Mouse (Mus musculus): ENCODE results near the gene Tm7sf2. TPM values are rescaled to one million over a fixed set of nuclear protein-coding genes. Genes with fewer than 3 reads are reported as not detected.

Tm7sf2 gene
- 1 to 10 TPM; 5.0 to 5.9 TPM for total RNA-seq (2021)

DNA sequence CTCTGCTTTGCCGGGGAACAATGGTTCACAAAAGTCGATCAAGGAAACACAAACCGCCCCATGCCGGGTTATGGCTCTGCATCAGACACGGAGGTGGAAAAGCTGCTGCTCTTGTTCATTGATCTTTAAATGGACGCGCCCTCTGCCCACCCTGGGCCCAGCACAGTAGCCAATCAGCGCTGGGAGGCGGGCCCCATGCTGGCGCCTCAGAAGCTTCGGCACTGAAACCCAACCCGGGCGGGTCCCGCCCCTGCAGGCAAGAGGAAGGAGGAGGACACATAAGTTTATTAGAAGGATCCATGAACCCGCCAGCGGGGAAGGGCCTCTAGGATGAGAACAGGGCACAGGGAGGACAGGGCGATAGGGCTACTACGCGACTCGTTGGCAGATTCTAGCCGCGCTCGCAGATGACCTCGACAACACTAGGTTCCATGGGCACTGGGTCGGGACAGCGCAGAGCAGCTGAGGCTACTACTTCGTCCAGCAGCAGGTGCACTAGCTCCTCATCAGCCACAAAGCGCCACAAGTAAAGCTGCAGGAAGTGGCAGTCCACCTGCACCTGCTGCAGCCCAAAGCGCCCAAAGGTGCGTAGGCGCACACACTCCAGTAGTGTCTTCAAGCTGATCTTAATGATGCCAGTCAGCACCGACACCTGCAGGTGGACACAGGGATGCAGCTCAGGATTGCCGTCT, at the start of gene Tm7sf2:
TSS of gene Tm7sf2 (minus strand) at position 650 of the 692 bp plus-strand sequence.
- peak; percentile 91 for DNase-seq

DNA sequence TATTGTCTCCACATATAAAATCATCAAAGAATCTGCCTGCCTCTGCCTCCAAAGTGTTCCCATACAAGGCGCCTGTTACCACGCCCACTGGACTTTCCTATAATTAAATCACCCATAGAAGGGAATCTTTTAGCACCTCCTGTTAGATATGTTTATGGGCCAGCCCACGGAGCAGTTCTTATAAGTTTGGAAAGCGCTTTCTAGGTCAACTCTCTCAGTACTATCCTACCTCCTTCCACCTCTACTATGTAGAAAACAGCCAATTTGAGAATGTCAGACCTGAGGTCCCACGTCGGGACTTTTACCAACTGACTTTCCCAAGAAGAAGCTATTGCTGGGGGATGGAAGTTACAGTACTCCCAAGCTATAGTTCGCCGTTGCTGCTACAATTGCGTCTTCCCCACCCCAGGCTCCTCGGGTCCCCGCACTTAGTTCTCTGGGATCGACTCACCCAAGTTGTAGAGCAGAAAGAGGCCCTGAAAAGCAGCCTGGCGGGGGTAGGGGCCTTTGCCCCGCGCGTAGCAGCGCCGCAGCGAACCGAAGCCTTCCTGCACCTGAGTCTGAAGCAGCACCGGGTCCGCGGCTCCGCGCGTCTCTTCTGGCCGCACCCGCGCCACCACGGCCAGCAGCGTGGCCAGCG, 49.3 kb upstream of the Tm7sf2 start:
- DNase-seq = no peak

GRCm38 (mm10) chr19:6116113-6116850, 48.1 kb upstream of the Tm7sf2 start:
- peak; percentile 55 for DNase-seq

- DNase-seq = no peak
Observed at GRCm38 (mm10) chr19:6113116-6113515, 44.9 kb upstream of the Tm7sf2 start.

DNA sequence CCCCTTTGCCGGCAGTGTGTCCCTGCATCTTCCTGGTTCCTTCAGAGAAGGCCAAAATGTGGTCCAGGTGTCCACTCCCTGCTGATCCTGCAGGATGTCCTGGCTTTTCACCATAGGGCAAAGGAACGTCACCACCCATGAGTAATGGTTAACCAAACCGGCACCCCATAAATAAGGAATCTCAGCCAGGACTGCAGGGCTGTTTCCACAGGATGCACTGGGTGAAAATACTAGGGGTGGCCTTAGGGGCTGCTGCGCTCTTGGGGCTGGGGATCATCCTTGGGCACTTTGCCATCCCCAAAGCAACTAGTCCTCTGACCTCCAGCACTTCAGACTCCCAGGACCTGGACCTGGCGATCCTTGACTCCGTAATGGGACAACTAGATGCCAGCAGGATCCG, 37.4 kb upstream of the Tm7sf2 start, which contains the start of gene Naaladl1:
TSS of gene Naaladl1 (plus strand) at position 197 of the 400 bp plus-strand sequence.
- DNase-seq = no peak

- DNase-seq = no peak
Observed at GRCm38 (mm10) chr19:6104476-6104875, 36.3 kb upstream of the Tm7sf2 start.

GRCm38 (mm10) chr19:6102169-6102853, 34.1 kb upstream of the Tm7sf2 start:
- DNase-seq = no peak

DNA sequence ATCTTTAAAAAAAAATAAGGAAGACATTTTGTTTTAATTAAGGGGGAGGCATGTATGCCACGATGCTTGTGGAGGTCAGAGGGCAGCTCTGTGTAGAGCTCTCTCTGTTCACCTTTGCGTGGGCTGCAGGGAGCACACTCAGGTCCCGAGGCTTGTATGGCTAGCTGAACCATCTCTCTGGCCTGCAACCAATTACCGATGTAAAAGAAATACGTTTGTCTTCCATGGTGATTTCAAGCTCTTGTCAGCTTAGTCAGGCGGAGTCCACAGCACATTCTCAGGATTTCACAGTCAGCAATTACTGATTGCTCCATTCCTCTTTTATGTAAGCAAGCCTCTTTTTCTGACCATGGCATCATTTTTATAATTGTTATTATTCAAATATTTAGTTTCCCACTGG, 33.0 kb upstream of the Tm7sf2 start:
- DNase-seq = no peak

- no peak for DNase-seq
Observed at GRCm38 (mm10) chr19:6097847-6098246, 29.7 kb upstream of the Tm7sf2 start.

DNA sequence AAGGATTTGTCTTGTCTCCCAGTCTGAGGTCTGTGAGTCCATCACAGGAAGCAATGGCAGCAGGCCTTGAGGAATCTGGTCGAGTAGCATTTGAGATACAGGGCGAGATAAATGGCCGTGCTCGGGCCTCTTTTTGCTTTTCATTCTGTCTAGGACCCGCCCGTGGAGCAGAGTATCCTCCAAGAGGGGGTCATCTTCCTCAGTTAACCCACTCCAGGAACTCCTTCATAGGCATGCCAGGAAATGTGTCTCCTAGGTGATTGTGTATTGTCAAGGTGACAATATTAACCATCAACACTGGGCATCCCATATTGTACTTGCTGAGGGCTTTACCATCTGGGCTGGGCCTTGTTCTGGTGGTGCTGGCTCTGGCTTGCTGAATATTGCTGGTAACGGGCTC, 25.9 kb upstream of the Tm7sf2 start, which contains the start of gene AC131692.1:
TSS of gene AC131692.1 (plus strand) at position 301 of the 400 bp plus-strand sequence.
- DNase-seq = no peak

DNA sequence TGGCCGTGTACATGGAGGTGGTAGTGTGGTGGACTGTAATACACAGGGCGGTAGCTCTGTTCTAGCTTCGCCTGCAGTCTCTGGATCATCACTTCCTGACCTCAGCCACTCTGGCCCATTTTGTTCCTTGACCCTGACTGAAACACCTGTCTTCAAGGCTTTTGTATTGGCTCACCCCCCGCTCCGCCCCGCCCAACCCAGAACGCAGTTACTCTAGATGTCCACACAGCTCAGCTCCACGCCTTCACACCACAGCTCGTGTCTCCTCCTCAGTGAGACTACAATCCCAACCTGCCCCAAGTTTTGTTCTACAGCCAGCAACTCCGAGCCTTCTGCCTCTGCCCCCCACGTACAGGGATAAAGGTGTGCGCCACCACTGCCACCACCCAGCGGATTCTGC, 20.7 kb upstream of the Tm7sf2 start:
- DNase-seq = no peak

DNA sequence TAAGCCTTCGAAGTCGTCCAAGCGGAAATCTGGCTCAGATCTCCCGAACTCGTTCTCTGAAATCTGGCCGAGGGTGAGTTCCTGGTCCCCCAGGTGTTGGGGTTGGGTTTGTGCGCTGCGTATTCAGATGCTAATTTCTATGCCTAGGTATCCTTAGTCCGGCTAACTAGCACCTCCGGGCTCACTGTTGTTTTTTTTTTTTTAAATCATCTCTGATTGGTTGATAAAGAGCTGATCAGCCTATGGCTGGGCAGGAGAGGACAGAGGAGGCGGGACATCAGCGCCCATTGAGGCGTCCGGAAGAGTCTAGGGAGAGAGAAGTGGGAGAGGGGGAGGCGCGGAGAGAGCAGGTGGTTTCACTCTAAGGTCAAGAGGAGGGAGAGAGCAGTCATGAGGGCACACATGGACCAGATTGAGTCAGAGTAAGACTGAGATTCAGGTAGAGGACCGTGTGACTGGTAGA, 17.3 kb upstream of the Tm7sf2 start:
- DNase-seq = peak; percentile 58

DNA sequence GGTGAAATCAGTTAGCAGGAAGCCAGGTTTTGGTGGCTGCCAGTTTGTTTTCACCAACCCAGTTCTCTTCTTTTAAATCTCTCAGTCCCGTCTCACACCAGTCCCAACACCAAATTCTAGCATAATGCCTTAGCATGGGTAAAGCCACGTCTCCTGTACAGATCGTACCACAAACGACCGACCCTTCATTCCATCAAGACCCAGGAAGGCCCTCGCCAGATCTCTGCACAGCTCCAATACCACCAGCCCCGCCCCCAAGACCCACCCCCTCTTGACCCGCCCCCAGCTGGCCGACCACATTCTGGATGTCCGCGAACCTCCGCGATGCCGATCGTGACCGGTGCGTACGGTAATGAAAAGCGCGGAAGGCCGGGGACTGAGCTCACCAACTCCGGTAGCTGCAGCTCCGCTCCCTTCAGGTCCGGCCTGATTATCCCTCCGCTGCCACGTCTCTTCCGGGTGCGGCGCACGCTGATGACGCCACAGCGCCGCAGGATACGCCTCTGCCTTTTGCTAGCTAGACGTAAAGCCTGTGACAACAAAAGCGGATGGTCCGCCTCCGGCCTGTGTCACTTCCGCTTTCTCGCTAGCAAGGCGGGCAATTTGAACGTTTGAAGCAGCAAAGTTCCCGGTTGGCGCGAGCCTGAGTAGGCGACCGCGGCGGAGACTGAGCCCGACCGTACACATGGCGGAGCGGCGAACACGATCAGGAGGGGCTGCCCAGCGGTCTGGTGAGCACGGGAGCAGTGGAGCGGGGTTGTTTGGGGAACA, 16.5 kb upstream of the Tm7sf2 start, which contains the start of the genes Zfpl1 and Cdca5:
TSS of gene Zfpl1 (minus strand) at position 479 of the 771 bp plus-strand sequence.
TSS of gene Cdca5 (plus strand) at position 506 of the 771 bp plus-strand sequence.
- DNase-seq = peak; percentile 96

DNA sequence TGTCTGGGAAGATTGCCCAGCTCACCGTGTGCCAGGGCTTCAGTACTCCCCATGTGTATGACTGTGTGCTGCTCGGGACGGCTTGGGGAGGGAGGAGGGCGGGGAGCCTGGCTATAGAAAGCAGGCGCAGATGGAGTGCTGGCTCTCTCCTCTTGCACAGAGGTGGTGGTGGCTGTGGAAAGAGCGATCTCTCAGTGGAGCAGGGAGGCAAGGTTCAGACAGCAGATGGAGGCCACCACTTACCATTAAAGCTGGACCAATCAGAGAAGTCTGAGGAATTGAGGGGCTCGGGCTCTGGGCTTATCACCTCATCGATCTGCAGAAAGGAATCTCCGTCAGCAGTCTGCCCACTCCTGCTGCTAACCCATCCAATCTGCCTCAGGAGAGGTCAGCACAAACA, 14.0 kb upstream of the Tm7sf2 start, which contains the start of gene Gm28374:
TSS of gene Gm28374 (minus strand) at position 101 of the 400 bp plus-strand sequence.
- no peak for DNase-seq

DNA sequence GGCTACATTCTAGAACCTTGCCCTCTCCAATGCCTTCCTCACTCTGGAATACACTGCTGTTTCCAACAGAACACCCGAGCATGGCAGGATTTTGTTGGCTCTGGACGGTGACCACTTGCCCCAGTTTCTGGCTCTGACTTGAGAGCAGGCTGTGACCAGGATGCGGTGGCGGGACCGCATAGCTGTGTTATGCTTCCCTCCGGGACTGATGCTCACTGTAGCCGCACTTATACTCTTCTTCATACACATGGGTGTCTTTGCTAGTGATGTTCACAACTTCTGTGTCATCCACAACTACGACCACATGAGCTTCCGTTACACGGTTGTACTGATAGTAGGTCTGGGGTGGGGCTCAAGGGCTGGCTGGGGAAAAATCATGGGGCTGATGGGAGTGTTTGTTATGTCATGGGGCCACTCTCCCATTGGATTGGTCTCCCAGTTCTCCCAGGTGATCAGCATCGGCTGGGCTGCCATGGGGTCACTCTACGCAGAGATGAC, 11.9 kb upstream of the Tm7sf2 start, which contains the start of gene Tmem262:
TSS of gene Tmem262 (plus strand) at position 51 of the 498 bp plus-strand sequence.
- DNase-seq = no peak

GRCm38 (mm10) chr19:6076564-6077393, 8.6 kb upstream of the Tm7sf2 start, which contains the start of gene Vps51:
TSS of gene Vps51 (minus strand) at chr19:6077231.
- DNase-seq = peak; percentile 90

GRCm38 (mm10) chr19:6073889-6074288, 5.7 kb upstream of the Tm7sf2 start:
- no peak for DNase-seq

DNA sequence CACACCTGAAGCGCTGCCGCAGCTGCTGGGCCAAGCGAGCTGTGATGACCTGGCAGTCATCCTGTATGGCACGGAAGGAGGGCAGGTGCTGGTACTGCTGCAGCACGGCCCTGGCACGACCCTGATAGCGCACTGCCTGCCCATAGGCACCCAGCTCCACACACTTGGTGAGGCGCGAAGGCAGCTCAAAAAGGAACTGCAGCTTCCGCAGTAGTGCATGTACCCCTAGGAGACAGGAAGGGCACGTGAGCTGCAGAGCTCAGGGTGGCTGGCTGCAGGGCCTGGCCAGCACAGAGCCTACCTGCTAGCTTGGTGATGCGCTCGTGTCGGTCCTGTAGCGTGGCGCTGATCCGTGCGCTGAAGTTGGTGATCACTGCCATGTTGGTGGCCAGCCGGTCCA, 3.1 kb upstream of the Tm7sf2 start:
- DNase-seq = no peak

DNA sequence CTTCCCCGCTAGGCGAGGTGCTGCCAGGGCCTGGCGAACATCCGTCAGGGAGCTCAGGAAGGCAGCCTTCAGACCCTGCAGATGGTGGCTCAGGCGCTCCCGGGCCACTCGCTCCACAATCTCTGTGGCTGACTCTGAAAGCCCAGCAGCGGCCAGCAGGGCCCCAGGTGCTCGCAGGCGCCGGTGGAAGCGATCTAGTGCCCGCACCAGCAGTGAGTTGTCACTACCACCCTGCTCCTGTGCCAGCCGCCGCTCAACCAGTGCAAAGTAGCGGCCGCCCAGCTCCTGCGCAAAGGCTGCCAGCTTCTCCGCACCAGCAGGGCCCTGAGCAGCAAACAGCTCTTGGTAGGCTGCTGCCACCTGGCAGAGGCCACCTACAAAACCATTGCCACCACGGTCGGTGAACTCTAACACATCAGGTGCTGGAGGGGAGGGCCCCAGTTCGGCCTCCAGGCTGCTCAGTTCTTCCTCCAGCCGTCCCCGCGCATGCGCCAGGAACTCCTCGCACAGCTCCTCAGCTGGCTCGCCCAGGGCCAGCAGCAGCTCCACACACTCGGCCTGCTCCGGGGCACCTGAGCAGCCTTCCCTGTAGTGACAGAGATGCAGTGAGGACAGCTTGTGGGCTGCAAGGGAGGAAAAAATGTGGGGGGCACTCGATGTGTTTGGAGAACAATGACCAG, 2.5 kb upstream of the Tm7sf2 start:
- no peak for DNase-seq

All from heart, postnatal 4 days (tissue).